Mouse (Mus musculus): ENCODE data around the gene Tmprss3. TPM values are rescaled to one million over a fixed set of nuclear protein-coding genes. Genes with fewer than 3 reads are reported as not detected.

The Tmprss3 gene
- total and polyA plus RNA-seq, 3 experiments: 0.08 to 0.11 TPM; not detected in 1

DNA sequence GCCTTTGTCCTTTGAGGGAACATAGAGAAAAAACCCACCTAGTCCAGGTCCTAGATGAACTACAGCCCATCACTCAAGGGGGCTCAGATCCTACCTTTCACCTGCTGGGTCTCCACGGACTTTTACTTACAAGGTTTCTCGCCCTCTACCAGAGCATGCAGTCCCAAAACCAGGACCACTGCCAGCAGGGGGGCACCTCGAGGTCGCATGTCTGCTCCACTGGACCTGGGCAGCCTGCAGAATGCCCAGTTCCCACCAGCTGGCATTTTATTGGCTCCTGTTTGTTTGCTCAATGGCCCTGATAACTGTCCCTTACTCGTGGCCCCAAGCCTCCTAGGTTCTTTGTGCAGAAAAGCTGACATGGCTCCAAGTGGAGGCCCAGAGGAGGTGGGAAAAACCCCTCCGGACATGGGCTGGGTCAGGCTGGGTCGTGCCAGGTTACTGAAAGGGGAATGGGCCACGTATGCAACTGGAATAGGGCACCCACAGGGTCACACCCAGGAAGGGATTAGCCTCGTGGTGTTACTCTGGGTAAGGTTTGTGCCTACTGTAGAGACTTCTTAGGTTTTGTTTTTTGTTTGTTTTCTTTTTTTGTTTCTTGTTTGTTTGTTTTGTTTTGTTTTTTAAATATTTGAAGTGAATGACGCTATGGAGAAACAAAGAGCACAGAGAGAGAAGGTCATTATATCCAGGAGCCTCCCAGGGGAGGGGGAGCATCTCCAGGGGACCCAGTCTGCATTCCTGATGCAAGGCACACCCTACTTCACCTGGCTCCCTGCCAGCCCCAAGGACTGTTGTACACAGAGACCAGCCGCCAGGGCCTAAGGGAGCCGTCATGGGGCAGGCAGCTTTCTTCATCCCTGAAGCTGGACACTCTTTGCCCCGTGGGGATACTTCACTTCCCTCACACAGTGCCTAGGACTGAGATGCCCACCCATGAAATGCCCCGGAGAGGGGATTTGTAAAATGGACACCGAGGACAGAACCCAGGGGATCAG is 54.4 kb downstream of the Tmprss3 start, which contains the start of gene Tff2:
TSS of gene Tff2 (minus strand) at position 243 of the 998 bp plus-strand sequence.
- peaks cover 0 to 8% of the 10 kb centered on the region in 2 experiments; a peak in 3 of 4 replicates for H3K27me3 ChIP-seq (ENCODE audit: control insufficient read depth in 1 of 2, insufficient read depth in 2 of 2, low read length in 2 of 2)
- H3K4me1 ChIP-seq (ENCODE audit: control insufficient read depth in 1 of 2, insufficient read depth in 2 of 2, low read length in 2 of 2): no peaks in the 10 kb centered on the region
- no peaks in the 10 kb centered on the region for H3K79me2 ChIP-seq (ENCODE audit: control insufficient read depth, insufficient read depth, low read length, poor library complexity)
- no peaks in the 10 kb centered on the region for H3K36me3 ChIP-seq (ENCODE audit: control insufficient read depth in 1 of 2, insufficient read depth in 2 of 2, low read length in 2 of 2)
- TF ChIP-seq SMC3 (IDR thresholded peaks at IDR 0.05; ENCODE audit: low read depth, low read length) (no peak), GABPA (IDR thresholded peaks at IDR 0.05; ENCODE audit: low read depth, low read length) (no peak), USF2 (IDR thresholded peaks at IDR 0.05; ENCODE audit: borderline replicate concordance in 1 of 2, insufficient read depth in 1 of 2, low read depth in 1 of 2, low read length in 2 of 2) (no peak), NELFE (IDR thresholded peaks at IDR 0.05; ENCODE audit: low read depth, low read length) (no peak), MYC (IDR thresholded peaks at IDR 0.05; ENCODE audit: low read depth, low read length) (no peak), ETS1 (IDR thresholded peaks at IDR 0.05; ENCODE audit: low read depth, low read length) (no peak), ELF1 (IDR thresholded peaks at IDR 0.05; ENCODE audit: low read depth, low read length) (no peak), EP300 (IDR thresholded peaks at IDR 0.05; ENCODE audit: low read depth in 1 of 2, low read length in 2 of 2) (no peak), TBP (IDR thresholded peaks at IDR 0.05; ENCODE audit: low read depth, low read length) (no peak), CTCF (IDR thresholded peaks at IDR 0.05 in 2 of 3, conservative IDR thresholded peaks at IDR 0.05 in 1 of 3; ENCODE audit: control insufficient read depth in 1 of 3, insufficient read depth in 1 of 3, low read depth in 2 of 3, low read length in 3 of 3, poor library complexity in 1 of 3, severe bottlenecking in 1 of 3) (no peak), POLR2AphosphoS2 (IDR thresholded peaks at IDR 0.05; ENCODE audit: low read length) (no peak), KAT2A (conservative IDR thresholded peaks at IDR 0.05; ENCODE audit: low read depth, low read length) (no peak)
- no peak for DNase-seq (ENCODE audit: low read depth, low spot score)
- no peaks in the 10 kb centered on the region for H3K9me3 ChIP-seq (replicated peaks; ENCODE audit: insufficient read depth, low read length)
- no peak within 1 kb of the TSS for H3K9ac ChIP-seq (ENCODE audit: control insufficient read depth, low read depth, low read length, poor library complexity, severe bottlenecking)
- H3K4me3 ChIP-seq (ENCODE audit: control insufficient read depth in 1 of 2, insufficient read depth in 1 of 2, low read depth in 2 of 2, low read length in 2 of 2): no peak within 1 kb of the TSS
- no peak within 1 kb of the TSS for H3K27ac ChIP-seq (ENCODE audit: control insufficient read depth, low read depth, low read length)

GRCm38 (mm10) chr17:31142116-31142515 is 56.7 kb downstream of the Tmprss3 start:
- no peaks in the 10 kb centered on the region for H3K36me3 ChIP-seq (ENCODE audit: control insufficient read depth in 1 of 2, insufficient read depth in 2 of 2, low read length in 2 of 2)
- DNase-seq (ENCODE audit: low read depth, low spot score): no peak
- 0 out of 4 replicates have a peak, but pooled peaks cover 0 to 2% of the 10 kb centered on the region in 2 experiments for H3K4me1 ChIP-seq (ENCODE audit: control insufficient read depth in 1 of 2, insufficient read depth in 2 of 2, low read length in 2 of 2)
- H3K79me2 ChIP-seq (ENCODE audit: control insufficient read depth, insufficient read depth, low read length, poor library complexity): no peaks in the 10 kb centered on the region
- H3K27me3 ChIP-seq (ENCODE audit: control insufficient read depth in 1 of 2, insufficient read depth in 2 of 2, low read length in 2 of 2): peaks cover 0 to 7% of the 10 kb centered on the region in 2 experiments; a peak in 3 of 4 replicates
- H3K4me3 ChIP-seq (ENCODE audit: control insufficient read depth in 1 of 2, insufficient read depth in 1 of 2, low read depth in 2 of 2, low read length in 2 of 2): no peak overlapping the region
- H3K9ac ChIP-seq (ENCODE audit: control insufficient read depth, low read depth, low read length, poor library complexity, severe bottlenecking): no peak overlapping the region
- no peak for TF ChIP-seq KAT2A (conservative IDR thresholded peaks at IDR 0.05; ENCODE audit: low read depth, low read length)
- no peak for TF ChIP-seq HCFC1 (IDR thresholded peaks at IDR 0.05; ENCODE audit: low read depth, low read length)
- no peak for TF ChIP-seq UBTF (IDR thresholded peaks at IDR 0.05; ENCODE audit: borderline replicate concordance, insufficient read depth, low read depth, low read length)
- TF ChIP-seq SIN3A (IDR thresholded peaks at IDR 0.05; ENCODE audit: low read length): no peak
- no peak for TF ChIP-seq MAX (IDR thresholded peaks at IDR 0.05; ENCODE audit: low read length)
- TF ChIP-seq POLR2A (IDR thresholded peaks at IDR 0.05; ENCODE audit: control insufficient read depth in 1 of 2, insufficient read depth in 1 of 2, low read depth in 1 of 2, low read length in 2 of 2, poor library complexity in 1 of 2): no peak
- TF ChIP-seq CHD2 (IDR thresholded peaks at IDR 0.05; ENCODE audit: low read length): no peak
- TF ChIP-seq BHLHE40 (IDR thresholded peaks at IDR 0.05; ENCODE audit: borderline replicate concordance, low read depth, low read length): no peak
- TF ChIP-seq EP300 (IDR thresholded peaks at IDR 0.05; ENCODE audit: low read depth in 1 of 2, low read length in 2 of 2): no peak
- no peak for TF ChIP-seq MAZ (IDR thresholded peaks at IDR 0.05; ENCODE audit: low read depth, low read length)
- TF ChIP-seq ZKSCAN1 (IDR thresholded peaks at IDR 0.05; ENCODE audit: low read depth, low read length): no peak
- TF ChIP-seq GATA1 (IDR thresholded peaks at IDR 0.05; ENCODE audit: low read depth, low read length): no peak
- TF ChIP-seq ELF1 (IDR thresholded peaks at IDR 0.05; ENCODE audit: low read depth, low read length): no peak
- TF ChIP-seq RCOR1 (IDR thresholded peaks at IDR 0.05; ENCODE audit: low read depth, low read length): no peak
- no peak for TF ChIP-seq JUND (IDR thresholded peaks at IDR 0.05; ENCODE audit: low read depth, low read length)
- TF ChIP-seq SMC3 (IDR thresholded peaks at IDR 0.05; ENCODE audit: low read depth, low read length): no peak
- TF ChIP-seq MXI1 (IDR thresholded peaks at IDR 0.05; ENCODE audit: low read depth, low read length): no peak
- no peak for TF ChIP-seq RAD21 (IDR thresholded peaks at IDR 0.05; ENCODE audit: low read depth, low read length)
- TF ChIP-seq ZC3H11A (IDR thresholded peaks at IDR 0.05; ENCODE audit: low read depth, low read length): no peak
- no peak for TF ChIP-seq TAL1 (IDR thresholded peaks at IDR 0.05; ENCODE audit: low read length)
- H3K9me3 ChIP-seq (replicated peaks; ENCODE audit: insufficient read depth, low read length): no peaks in the 10 kb centered on the region
- H3K27ac ChIP-seq (ENCODE audit: control insufficient read depth, low read depth, low read length): no peak overlapping the region
